Mouse (Mus musculus) G1E (cell line): ENCODE results near the gene Kcns1.

Experiments used
- CTCF ChIP-seq: IDR thresholded peaks from 2 replicates; pipeline ENCODE4 v1.5.1; 2012; ENCODE audit warnings: low read depth, low read length, inconsistent platforms, mixed read lengths
- GATA1 ChIP-seq: IDR thresholded peaks from 2 replicates; pipeline ENCODE4 v1.6.1; 2012; ENCODE audit warnings: borderline replicate concordance, low read length, inconsistent platforms, mixed read lengths

GRCm38 (mm10) chr2:164126533-164126955 is 44.4 kb downstream of the Kcns1 start:
- TF ChIP-seq CTCF (no peak), GATA1 (no peak)
